Mouse (Mus musculus) frontal cortex, postnatal 14 days (tissue): Measurements from ENCODE around the gene Spata18.

Source experiments
- DNase-seq, 2 experiments: peaks; one replicate each; pipeline ENCODE4 v3.0.0; 2022; ENCODE audit warnings: low spot score in 2 of 2

Spata18 gene

DNA sequence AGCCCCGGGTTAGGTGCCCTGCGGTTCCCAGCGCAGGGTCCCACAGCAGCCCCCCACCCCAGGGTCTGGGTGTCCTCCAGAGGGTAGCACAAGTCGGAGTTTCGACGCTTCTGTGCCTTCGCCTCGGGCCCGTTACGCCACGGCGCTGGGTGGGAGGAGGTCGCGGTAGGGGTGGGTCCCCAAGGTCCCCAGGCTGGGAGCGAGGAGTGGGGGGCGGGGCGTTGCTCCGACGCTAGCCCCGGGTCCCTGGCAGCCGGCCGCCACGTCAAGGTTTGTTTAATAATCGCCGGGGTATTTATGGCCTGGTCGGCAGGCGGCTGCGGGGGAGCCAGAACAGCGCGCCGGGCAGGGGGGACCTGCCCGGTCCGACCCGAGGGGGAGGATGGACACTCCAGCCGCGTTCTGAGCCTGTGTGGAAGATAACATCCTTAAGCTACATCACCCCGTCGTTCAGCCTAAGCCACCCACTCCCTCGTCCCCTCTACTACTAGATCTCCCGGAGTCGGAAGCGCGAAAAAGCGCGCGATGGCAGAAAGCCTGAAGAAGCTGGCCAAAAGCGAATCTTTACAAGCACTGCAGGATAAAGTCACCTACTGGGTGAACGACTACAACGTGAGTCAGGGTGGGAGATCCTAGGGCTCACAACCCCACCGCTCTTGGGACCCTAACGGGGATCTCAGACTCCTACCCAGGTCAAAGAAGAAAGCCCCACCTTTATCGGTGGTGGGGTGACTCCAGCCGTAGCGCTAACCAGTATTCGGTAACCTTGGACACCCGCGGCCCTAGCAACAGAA lies at the start of gene Spata18:
Gene Spata18, plus strand, starts transcription at position 319 of the 794 bp plus-strand sequence.
- DNase-seq = no peak

GRCm38 (mm10) chr5:73602865-73603264 lies 48.3 kb upstream of the Spata18 start:
- DNase-seq = no peak

- DNase-seq = no peak
Observed at GRCm38 (mm10) chr5:73604542-73604941, 46.6 kb upstream of the Spata18 start.

DNA sequence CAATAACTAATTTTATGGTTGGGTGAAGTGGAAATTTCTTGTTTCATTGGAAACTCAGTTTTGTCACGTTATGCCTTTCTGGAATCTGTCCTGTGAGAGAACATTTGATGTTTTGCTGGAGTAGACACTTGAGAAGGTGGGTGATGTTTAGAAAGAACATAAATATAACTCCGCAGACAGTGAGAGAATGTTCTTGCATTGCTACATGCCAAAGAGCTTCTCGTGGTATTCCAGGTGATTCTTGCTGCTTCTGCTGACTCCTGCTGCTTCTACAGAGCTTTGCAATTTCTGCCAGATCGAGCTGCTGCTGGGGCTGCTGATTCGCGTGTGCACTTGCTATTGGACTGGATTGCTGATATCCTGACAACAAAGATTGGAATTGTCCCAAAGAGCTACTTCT lies 46.2 kb upstream of the Spata18 start:
- DNase-seq = no peak

DNA sequence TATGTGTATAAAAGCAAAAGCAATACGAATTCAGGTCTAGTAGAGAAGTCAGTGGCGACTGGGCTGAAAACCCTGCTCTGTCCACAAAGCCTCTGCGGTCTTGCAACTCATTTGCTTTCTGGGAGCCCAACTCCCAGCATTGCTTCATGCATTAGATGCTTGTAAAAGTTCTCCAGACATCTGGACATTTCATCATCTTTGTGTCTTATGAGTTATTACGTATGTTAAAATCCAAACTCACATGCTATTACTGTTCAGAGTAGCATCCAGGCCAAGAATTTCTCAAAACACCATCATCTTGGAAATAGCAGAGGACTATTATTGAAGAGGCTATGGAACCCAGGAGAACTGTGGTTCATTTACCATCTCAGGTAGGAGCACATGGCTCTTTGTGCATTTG lies 40.1 kb upstream of the Spata18 start:
- DNase-seq = no peak

DNA sequence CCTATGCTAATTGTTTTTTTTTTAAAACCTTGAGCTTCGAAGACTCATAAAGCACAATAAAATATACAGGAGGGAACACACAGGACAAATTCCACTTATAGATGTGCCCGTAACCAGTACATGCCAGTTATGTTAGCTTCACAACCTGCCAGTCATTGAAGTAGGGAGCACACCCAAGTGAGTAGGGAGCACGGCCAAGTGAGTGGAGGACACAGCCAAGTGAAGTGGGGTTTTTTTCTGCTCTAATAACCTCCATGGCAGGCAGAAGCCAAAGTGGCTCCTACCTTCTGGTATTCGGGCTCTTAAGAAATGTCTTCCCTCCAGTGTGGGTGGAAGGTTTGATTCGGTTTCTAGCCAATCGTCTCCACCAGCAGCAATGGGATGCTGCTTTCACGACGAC lies 37.9 kb upstream of the Spata18 start:
- DNase-seq = no peak

DNA sequence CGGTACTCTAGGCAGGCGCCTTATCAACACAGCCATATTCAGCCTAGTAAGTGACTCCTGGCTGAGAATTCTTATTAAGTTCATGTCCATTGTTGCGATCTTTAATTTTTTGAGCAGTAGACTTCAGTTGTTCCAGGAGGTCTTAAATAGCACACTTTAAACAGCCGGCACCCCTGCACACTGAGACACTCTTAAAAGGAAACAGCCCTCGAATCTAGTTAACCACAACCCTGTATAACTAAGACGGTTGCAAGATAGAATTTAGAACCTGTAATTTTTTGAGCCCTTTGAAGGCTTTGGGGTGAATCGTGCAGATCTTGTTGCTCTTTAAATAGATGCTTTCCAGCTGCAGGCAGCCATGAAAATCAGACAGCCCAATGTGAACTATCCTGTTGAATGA lies 36.0 kb upstream of the Spata18 start:
- DNase-seq = no peak

DNA sequence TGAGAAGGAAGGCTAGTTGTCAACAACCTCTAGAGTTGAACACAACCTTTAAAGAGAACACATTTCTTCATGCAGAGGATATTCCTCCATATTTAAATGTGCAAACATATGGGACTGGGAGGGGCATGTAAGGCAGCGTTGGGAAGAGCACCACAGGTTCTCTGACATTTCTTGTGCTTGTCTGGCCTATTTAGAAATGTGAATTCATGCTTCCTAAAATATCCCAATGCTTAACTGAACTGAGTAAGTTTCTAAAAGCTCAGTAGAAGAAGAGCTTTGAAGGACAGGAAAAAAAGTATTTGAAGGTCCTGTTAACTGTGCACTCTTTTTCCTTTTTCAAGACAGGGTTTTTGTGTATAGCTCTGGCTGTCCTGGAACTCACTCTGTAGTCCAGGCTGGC lies 32.2 kb upstream of the Spata18 start:
- DNase-seq = no peak

DNA sequence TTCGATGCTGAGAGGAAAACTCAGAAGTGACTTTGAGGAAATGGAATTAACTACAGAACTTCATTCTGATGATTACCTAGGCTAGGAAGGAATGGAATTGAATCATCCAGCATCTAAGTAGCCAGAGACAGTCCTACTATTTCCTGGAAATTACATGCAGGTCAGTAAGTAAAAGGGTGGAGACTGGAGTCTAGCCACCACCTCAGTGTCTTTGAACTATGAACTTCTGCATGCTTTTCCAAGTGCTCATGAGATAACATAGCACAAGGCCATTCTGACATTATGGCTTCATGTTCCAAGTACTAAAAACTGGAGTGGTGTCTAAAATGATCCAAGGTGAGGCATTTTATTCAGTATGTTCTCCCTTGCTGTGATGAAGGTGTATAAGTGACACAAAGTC lies 25.7 kb upstream of the Spata18 start:
- DNase-seq = no peak

GRCm38 (mm10) chr5:73626842-73627241 lies 24.3 kb upstream of the Spata18 start:
- no peak for DNase-seq

GRCm38 (mm10) chr5:73627559-73627958 lies 23.6 kb upstream of the Spata18 start:
- DNase-seq = no peak

GRCm38 (mm10) chr5:73627991-73628390 lies 23.2 kb upstream of the Spata18 start:
- no peak for DNase-seq

DNA sequence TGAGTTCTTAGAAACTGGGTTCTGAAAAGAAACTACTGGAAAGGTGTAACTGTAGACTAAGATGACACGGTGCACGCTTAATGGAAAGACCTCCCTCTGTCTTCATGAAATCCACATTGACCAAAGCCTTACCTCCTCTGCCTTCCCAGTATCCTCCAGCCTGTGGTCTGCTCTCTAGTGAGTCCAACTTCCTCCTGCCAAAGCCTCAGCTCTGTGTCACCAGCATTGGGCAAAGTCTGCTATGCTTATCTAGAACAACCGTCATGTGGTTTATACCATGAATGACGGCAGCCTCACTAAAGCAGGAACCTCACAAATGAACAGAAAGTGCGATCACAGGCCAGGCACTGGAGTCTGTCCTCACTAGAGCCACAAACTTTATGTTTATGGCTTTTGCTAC lies 21.0 kb upstream of the Spata18 start:
- DNase-seq = no peak

GRCm38 (mm10) chr5:73631001-73631558 lies 20.1 kb upstream of the Spata18 start:
- DNase-seq = no peak

DNA sequence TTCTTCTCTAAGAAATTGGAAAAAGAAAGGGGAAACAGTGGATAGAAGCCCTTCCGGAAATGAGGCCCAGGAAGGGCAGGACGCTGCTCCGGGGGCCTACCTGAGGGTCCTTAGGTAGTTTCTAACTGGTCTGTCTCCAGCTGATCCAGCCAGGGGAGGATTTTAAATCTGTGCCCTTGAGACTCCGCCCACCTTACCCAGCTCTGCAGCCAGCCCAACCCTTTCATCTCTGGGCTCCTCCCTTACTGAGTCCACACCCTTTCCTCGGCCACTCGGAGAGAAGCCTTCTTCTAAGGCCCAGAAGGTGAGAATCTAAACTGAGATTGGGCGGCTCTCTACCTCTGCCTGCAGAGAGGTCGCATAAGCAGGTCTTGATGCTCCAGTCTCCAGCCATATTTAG lies 18.9 kb upstream of the Spata18 start, which contains the start of gene Lrrc66:
Gene Lrrc66, minus strand, starts transcription at position 236 of the 400 bp plus-strand sequence.
- no peak for DNase-seq

- peak; percentile 66 to 84 for DNase-seq
Observed at GRCm38 (mm10) chr5:73633141-73633540, 18.0 kb upstream of the Spata18 start.

DNA sequence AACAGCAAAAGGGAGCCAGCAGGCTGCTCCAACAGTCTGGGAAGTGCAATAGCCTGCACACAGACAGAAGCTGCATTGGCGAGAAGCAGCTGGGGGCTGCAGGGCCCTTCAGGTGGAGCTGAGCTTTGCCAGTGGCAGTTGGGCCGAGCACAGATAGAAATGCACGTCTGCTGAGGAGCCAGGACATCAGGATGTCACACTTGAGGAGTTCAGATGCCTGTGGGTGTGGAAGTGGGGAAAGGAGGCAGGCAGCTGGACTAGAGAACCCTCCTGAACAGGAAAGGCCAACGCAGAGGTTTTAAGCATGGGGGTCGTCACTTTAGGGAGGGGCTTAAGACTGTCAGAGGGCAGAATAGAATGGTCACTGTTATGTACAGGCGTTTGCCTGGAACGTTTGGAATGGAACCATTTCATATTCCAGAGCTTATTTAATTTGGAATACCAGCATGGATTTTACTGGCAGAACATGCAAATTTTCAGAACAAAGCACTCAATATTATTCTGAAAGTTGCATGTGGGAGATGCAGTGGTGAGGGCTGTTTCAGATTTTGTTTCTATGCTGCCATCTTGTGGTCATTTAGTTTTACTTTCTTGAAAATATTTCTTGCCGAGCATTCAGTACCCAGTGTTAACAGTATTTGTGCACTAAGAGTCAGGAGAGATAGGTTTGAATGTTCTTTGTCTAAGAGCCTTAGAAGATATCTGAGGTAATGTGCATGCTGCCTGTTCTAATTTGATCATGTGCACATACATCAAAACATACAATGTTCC lies 13.7 kb upstream of the Spata18 start:
- no peak for DNase-seq

DNA sequence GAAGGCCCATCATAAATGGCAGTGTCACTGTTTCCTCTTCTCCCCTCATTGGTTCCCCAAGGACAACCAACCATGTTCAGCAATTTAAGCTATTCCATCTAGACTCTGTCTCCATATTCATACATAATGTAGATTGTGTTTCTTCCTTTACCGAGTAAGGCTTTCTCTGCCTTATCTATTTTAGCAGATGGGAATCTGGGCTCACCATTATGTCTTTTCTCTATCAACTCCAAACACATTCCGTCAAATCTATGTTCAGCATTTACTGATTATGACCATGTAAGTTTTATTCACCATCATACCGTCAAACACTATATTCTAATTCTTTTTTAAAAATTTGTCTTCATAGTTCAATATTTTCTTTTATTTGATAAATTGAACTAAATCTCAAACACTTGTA lies 10.1 kb upstream of the Spata18 start:
- DNase-seq = no peak

DNA sequence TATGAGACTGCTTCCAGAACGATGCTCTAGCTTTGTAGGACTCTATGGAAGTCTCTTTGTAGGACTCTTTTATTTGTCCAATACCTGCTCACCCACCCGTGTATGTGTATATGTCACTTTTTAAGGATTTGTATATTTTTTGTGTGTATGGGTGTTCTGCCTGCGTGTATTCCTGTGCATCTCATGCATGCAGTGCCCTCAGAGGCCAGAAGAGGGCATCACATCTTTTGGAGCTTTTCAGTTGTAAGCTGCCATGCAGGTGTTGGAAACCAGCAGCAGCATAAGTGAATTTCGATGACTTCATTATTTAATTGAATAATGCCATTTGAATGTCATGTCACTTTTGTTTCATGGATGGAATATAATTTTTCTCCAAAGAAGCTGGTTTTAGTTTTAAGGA lies 9.1 kb upstream of the Spata18 start:
- DNase-seq = peak in 1 of 2 experiments; percentile 42

GRCm38 (mm10) chr5:73647261-73647900 lies 3.8 kb upstream of the Spata18 start, which contains the start of gene Sgcb:
Gene Sgcb (minus strand): TSS chr5:73647790.
- peak; percentile 74 to 80 for DNase-seq

GRCm38 (mm10) chr5:73650365-73650964 lies 714 bp upstream of the Spata18 start:
- no peak for DNase-seq

- DNase-seq = no peak
Observed at GRCm38 (mm10) chr5:73651855-73652201, 649 bp downstream of the Spata18 start.
